In genomic region chr9:47805658-47806057, GRCm38 (mm10) we compare ENCODE assay signal across 22 mouse cellular contexts.
DNase-seq lines count a peak whose midpoint lies in the region; ATAC-seq and TF ChIP-seq lines count a peak whose summit lies in the region.
"Had no signal": no experiment of that assay in that cellular context is flagged by ENCODE, and none has a peak within 500 bp of the region (broad histone marks: within the 10 kb centered on the region; RNA-seq: fewer than 3 reads in every experiment).

No protein-coding gene starts in this region.

- ATAC-seq in forebrain, embryonic 13.5 days: no peak
- ATAC-seq in midbrain, embryonic 11.5 days (ENCODE audit: low FRiP score): peak; percentile 88
- no peak for ATAC-seq in midbrain, postnatal 0 days (ENCODE audit: low FRiP score)
- ATAC-seq: forebrain, embryonic 15.5 days had no signal

- WGBS in forebrain, embryonic 10.5 days: 22% methylated on average over 7 of the region's 7 CpGs
- 9% methylated on average over 7 of the region's 7 CpGs for whole genome bisulfite sequencing in forebrain, embryonic 13.5 days
- WGBS in midbrain, embryonic 11.5 days: 7% methylated on average over 7 of the region's 7 CpGs
- 30% methylated on average over 7 of the region's 7 CpGs for WGBS in midbrain, postnatal 0 days

- H3K9ac ChIP-seq in forebrain, embryonic 13.5 days: no peak overlapping the region
- H3K9ac ChIP-seq in midbrain, embryonic 11.5 days (ENCODE audit: low read length): no peak overlapping the region
- no peak overlapping the region for H3K9ac ChIP-seq in midbrain, postnatal 0 days (replicated peaks; ENCODE audit: low read length, poor library complexity, severe bottlenecking)
- H3K9ac ChIP-seq: forebrain, embryonic 15.5 days; hindbrain, embryonic 13.5 days; liver, embryonic 13.5 days had no signal

- no peaks in the 10 kb centered on the region for H3K27me3 ChIP-seq in forebrain, embryonic 10.5 days (ENCODE audit: poor library complexity, severe bottlenecking)
- H3K27me3 ChIP-seq in forebrain, embryonic 13.5 days: no peaks in the 10 kb centered on the region
- H3K27me3 ChIP-seq in midbrain, embryonic 11.5 days (ENCODE audit: control insufficient read depth, insufficient read depth, low read length): peaks cover 4% of the 10 kb centered on the region; the same call in 1 of the 2 replicates
- no peaks in the 10 kb centered on the region for H3K27me3 ChIP-seq in midbrain, postnatal 0 days (ENCODE audit: insufficient read depth, low read length)
- H3K27me3 ChIP-seq: forebrain, embryonic 15.5 days; hindbrain, embryonic 13.5 days; liver, embryonic 13.5 days had no signal

- H3K4me1 ChIP-seq in forebrain, embryonic 10.5 days: peaks cover 44% of the 10 kb centered on the region
- H3K4me1 ChIP-seq in forebrain, embryonic 13.5 days: peaks cover 28% of the 10 kb centered on the region
- peaks cover 16% of the 10 kb centered on the region for H3K4me1 ChIP-seq in midbrain, embryonic 11.5 days (ENCODE audit: control insufficient read depth, insufficient read depth, low read length)
- H3K4me1 ChIP-seq in midbrain, postnatal 0 days (ENCODE audit: insufficient read depth, low read length): no peaks in the 10 kb centered on the region
- H3K4me1 ChIP-seq: liver, embryonic 13.5 days had no signal

- no peak overlapping the region for H3K4me2 ChIP-seq in forebrain, embryonic 13.5 days
- no peak overlapping the region for H3K4me2 ChIP-seq in midbrain, embryonic 11.5 days
- H3K4me2 ChIP-seq in midbrain, postnatal 0 days (ENCODE audit: low read depth, low read length, poor library complexity, severe bottlenecking): no peak overlapping the region
- H3K4me2 ChIP-seq: forebrain, embryonic 15.5 days; hindbrain, embryonic 13.5 days; liver, embryonic 13.5 days had no signal

- TF ChIP-seq CTCF in midbrain, postnatal 0 days (IDR thresholded peaks at IDR 0.05): no peak

- H3K27ac ChIP-seq in forebrain, embryonic 10.5 days: 0 out of 2 replicates have a peak overlapping the region, but pooled peaks have one; percentile 12
- no peak overlapping the region for H3K27ac ChIP-seq in forebrain, embryonic 13.5 days
- H3K27ac ChIP-seq in midbrain, embryonic 11.5 days (ENCODE audit: low read depth, low read length): no peak overlapping the region
- H3K27ac ChIP-seq in midbrain, postnatal 0 days (ENCODE audit: low read depth, low read length): no peak overlapping the region
- H3K27ac ChIP-seq: forebrain, embryonic 15.5 days; heart, adult 2 months; hindbrain, embryonic 13.5 days; kidney, postnatal 0 days; liver, embryonic 13.5 days had no signal

- H3K36me3 ChIP-seq in forebrain, embryonic 10.5 days (replicated peaks): peaks cover 22% of the 10 kb centered on the region
- peaks cover 18% of the 10 kb centered on the region for H3K36me3 ChIP-seq in forebrain, embryonic 13.5 days (ENCODE audit: poor library complexity, severe bottlenecking)
- H3K36me3 ChIP-seq in midbrain, embryonic 11.5 days (ENCODE audit: control insufficient read depth, insufficient read depth, low read length): no peaks in the 10 kb centered on the region
- no peaks in the 10 kb centered on the region; the same call in 1 of the 2 replicates for H3K36me3 ChIP-seq in midbrain, postnatal 0 days (ENCODE audit: insufficient read depth, low read length)
- H3K36me3 ChIP-seq: hindbrain, embryonic 13.5 days; liver, embryonic 13.5 days had no signal

- H3K9me3 ChIP-seq in forebrain, embryonic 10.5 days: no peaks in the 10 kb centered on the region
- no peaks in the 10 kb centered on the region for H3K9me3 ChIP-seq in forebrain, embryonic 13.5 days (replicated peaks)
- no peaks in the 10 kb centered on the region for H3K9me3 ChIP-seq in midbrain, embryonic 11.5 days (ENCODE audit: control insufficient read depth, low read length)
- H3K9me3 ChIP-seq in midbrain, postnatal 0 days (ENCODE audit: low read length): no peaks in the 10 kb centered on the region
- H3K9me3 ChIP-seq: forebrain, embryonic 15.5 days; hindbrain, embryonic 13.5 days; liver, embryonic 13.5 days had no signal

- H3K4me3 ChIP-seq in forebrain, embryonic 10.5 days: no peak overlapping the region
- H3K4me3 ChIP-seq in forebrain, embryonic 13.5 days: no peak overlapping the region
- H3K4me3 ChIP-seq in midbrain, embryonic 11.5 days (ENCODE audit: low read depth, low read length): no peak overlapping the region
- H3K4me3 ChIP-seq in midbrain, postnatal 0 days (ENCODE audit: low read depth, low read length): no peak overlapping the region
- H3K4me3 ChIP-seq: forebrain, embryonic 15.5 days; heart, adult 2 months; hindbrain, embryonic 13.5 days; liver, embryonic 13.5 days had no signal

- peak; percentile 59 for DNase-seq in forebrain, embryonic 10.5 days (ENCODE audit: extremely low spot score, low spot score)
- DNase-seq in midbrain, embryonic 11.5 days (ENCODE audit: low spot score, missing footprints): peak; percentile 92
- no peak for DNase-seq in midbrain, postnatal 0 days (ENCODE audit: low spot score)
- peak; percentile 45 for DNase-seq in retina, adult 2 months (ENCODE audit: low read depth, low spot score)
- DNase-seq in cerebellum, adult 11 months: no peak
- DNase-seq in cerebellum, adult 9-10 months: no peak
- no peak for DNase-seq in spleen, postnatal 10 days (ENCODE audit: low spot score in 2 of 2)
- DNase-seq: adrenal gland, postnatal 10 days; cerebellum, postnatal 14 days; gastrocnemius, postnatal 14 days; heart, adult 2 months; kidney, adult 11 months; layer of hippocampus, adult 9-11 months; liver, embryonic 13.5 days; lung, adult 2 months; right cerebral cortex, adult 18-20 months; thymus, adult 18-20 months; thymus, postnatal 36 days had no signal

Comparison
In these comparisons a context has a peak if more than half of its experiments do, and no peak if none do; other contexts are left out.
1. DNase-seq: peak in forebrain, embryonic 10.5 days (single experiment), midbrain, embryonic 11.5 days (single experiment) and retina, adult 2 months (single experiment); none in midbrain, postnatal 0 days (single experiment), cerebellum, adult 11 months (single experiment), cerebellum, adult 9-10 months (single experiment) and spleen, postnatal 10 days (0 of 2).